Mouse (Mus musculus) kidney, adult 2 months (tissue): ENCODE measurements around the gene Sgcd.

Experiments
- CTCF ChIP-seq: fragments of 200-500 bp; conservative IDR thresholded peaks from 2 replicates; pipeline ENCODE4 v1.5.1; 2011; ENCODE audit warnings: low read depth, mild to moderate bottlenecking, control low read depth, low read length, moderate library complexity, mixed read lengths; ENCODE audit not compliant: insufficient read depth, insufficient read length
- POLR2A ChIP-seq: fragments of 200-500 bp; IDR thresholded peaks from one replicate; pipeline ENCODE4 v1.6.1; 2011; ENCODE audit warnings: low read depth, low read length, control low read depth

GRCm38 (mm10) chr11:47049756-47050155 is 939.0 kb downstream of the Sgcd start:
- TF ChIP-seq POLR2A: no peak
- no peak for TF ChIP-seq CTCF
